Mouse (Mus musculus) layer of hippocampus, postnatal 36 days (tissue): Measurements from ENCODE around the gene Wdr61. TPM values are rescaled to one million over a fixed set of nuclear protein-coding genes. Genes with fewer than 3 reads are reported as not detected.

Source experiments
- DNase-seq, 2 experiments: peaks; one replicate each; pipeline ENCODE4 v3.0.0; 2022
- microRNA-seq, 2 experiments: library from miRNA; unstranded; fragments of <30 nt; microRNA quantifications; one replicate each; pipeline ENCODE4 v1.2.0; 2021
- total RNA-seq, 2 experiments: library from RNA; stranded (reverse); gene quantifications; 2 replicates each; pipeline ENCODE4 v1.2.3; 2021

The Wdr61 gene
- total RNA-seq, 2 experiments from 2014 or later: 60.9 to 62.5 TPM

GRCm38 (mm10) chr9:54676531-54676986, 57.8 kb downstream of the Wdr61 start:
- peak; percentile 73 to 79 for DNase-seq

GRCm38 (mm10) chr9:54673887-54674286, 60.4 kb downstream of the Wdr61 start:
- DNase-seq: no peak

- no peak for DNase-seq
These were observed 62.4 kb downstream of the Wdr61 start for GRCm38 (mm10) chr9:54671962-54672361.

- DNase-seq: peak; percentile 21 to 50
These were observed 65.9 kb downstream of the Wdr61 start for GRCm38 (mm10) chr9:54668455-54668854.

GRCm38 (mm10) chr9:54666116-54666515, 68.2 kb downstream of the Wdr61 start:
- DNase-seq: no peak

Small RNA genes within 50 kb of the gene (microRNA-seq; reads per million reads assigned to microRNA genes)
- 0.42 to 0.90 reads per million in 2 experiments for gene Mir5710

Other genes with a start within 250 kb of the Wdr61 start
- gene Dmxl2, start 232.9 kb downstream of the Wdr61 start, total RNA-seq: 100 to 1,000 TPM; 206 to 213 TPM
- under 1 TPM in 1 of 2 experiments, not detected in 1; 0.20 TPM for gene Sh2d7, start 195.5 kb downstream of the Wdr61 start, total RNA-seq
- 10 to 100 TPM; 21.6 to 22.0 TPM for gene Cib2, start 174.3 kb downstream of the Wdr61 start, total RNA-seq
- gene Idh3a, start 148.2 kb downstream of the Wdr61 start, total RNA-seq: 100 to 1,000 TPM; 174 to 183 TPM
- gene Acsbg1, start 72.6 kb downstream of the Wdr61 start, total RNA-seq: 100 to 1,000 TPM; 110 to 111 TPM
- gene Dnaja4, start 35.6 kb downstream of the Wdr61 start, total RNA-seq: 10 to 100 TPM; 52.4 to 57.9 TPM
- gene Crabp1, start 30.2 kb upstream of the Wdr61 start, total RNA-seq: 1 to 10 TPM; 1.2 TPM
- 10 to 100 TPM; 53.1 to 56.3 TPM for gene Ireb2, start 129.3 kb upstream of the Wdr61 start, total RNA-seq
- gene Hykk, start 182.8 kb upstream of the Wdr61 start, total RNA-seq: 1 to 10 TPM; 2.3 to 2.5 TPM
- 100 to 1,000 TPM; 131 to 134 TPM for gene Psma4, start 216.3 kb upstream of the Wdr61 start, total RNA-seq
- gene AY074887, start 216.5 kb upstream of the Wdr61 start, total RNA-seq: under 1 TPM in 1 of 2 experiments, not detected in 1; 0.53 TPM
- gene Chrna5, start 246.4 kb upstream of the Wdr61 start, total RNA-seq: 1 to 10 TPM; 8.3 to 9.1 TPM